Comparison of ENCODE assay signal across 8 mouse cellular contexts in the genomic region with DNA sequence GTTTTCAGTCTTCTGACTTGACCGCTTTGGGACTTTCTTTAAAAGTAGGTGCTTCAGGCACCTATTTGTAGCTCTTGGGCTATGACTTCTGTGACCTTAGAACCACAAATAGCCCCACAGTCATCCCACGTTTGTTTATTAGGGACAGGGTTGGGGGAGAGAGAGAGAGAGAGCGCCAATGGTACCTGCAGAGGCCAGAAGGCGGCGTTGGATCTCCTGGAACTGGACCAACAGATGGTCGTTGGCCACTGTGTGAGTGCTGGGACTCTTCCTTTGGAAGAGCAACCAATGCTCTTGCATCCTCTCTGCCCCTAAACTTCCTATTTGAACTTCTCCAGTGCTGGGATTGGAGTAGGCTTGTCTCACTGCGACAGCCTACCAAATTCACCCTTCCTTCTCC. TPM values are rescaled to one million over a fixed set of nuclear protein-coding genes. Genes with fewer than 3 reads are reported as not detected.
DNase-seq lines count a peak whose midpoint lies in the region; ATAC-seq and TF ChIP-seq lines count a peak whose summit lies in the region.

No protein-coding gene starts in this region.

- 0 out of 2 replicates have a peak, but pooled peaks cover 3% of the 10 kb centered on the region for H3K79me2 ChIP-seq in CH12.LX (replicated peaks; ENCODE audit: control insufficient read depth, extremely low read depth, insufficient read depth, poor library complexity, severe bottlenecking)

- peak overlapping the region; percentile 13; the same call in 1 of the 2 replicates for H3K4me3 ChIP-seq in heart, embryonic 15.5 days
- H3K4me3 ChIP-seq in CH12.LX (replicated peaks in 1 of 3; ENCODE audit: low read depth in 2 of 3, low read length in 2 of 3, poor library complexity in 1 of 3) = no peak overlapping the region
- no peak overlapping the region for H3K4me3 ChIP-seq in embryonic fibroblast, embryonic 13.5 days (ENCODE audit: insufficient read depth, low read length)
- no peak overlapping the region for H3K4me3 ChIP-seq in liver, embryonic 11.5 days (ENCODE audit: low read depth, low read length)

- in situ Hi-C loops in CH12.LX (cut with MboI; ENCODE audit: low pct_ligation_motif_present, low pct_unique_long_range_greater_than_20kb, low sequenced_read_pairs) = loop anchor here (5.0 to 10.0 kb wide), 2 partner anchors 62 to 90 kb away; a partner anchor contains a TSS

- peak overlapping the region; percentile 98 for H3K27ac ChIP-seq in heart, embryonic 15.5 days
- no peak overlapping the region for H3K27ac ChIP-seq in CH12.LX (ENCODE audit: insufficient read depth, low read depth)
- H3K27ac ChIP-seq in embryonic fibroblast, embryonic 13.5 days (ENCODE audit: insufficient read depth, low read length) = peak overlapping the region; percentile 38; the same call in 1 of the 2 replicates
- H3K27ac ChIP-seq in liver, embryonic 11.5 days (ENCODE audit: low read depth, low read length) = peak overlapping the region; percentile 59

- H3K9me3 ChIP-seq in heart, embryonic 15.5 days (replicated peaks) = no peaks in the 10 kb centered on the region
- H3K9me3 ChIP-seq in CH12.LX (replicated peaks; ENCODE audit: low read length) = no peaks in the 10 kb centered on the region
- no peaks in the 10 kb centered on the region for H3K9me3 ChIP-seq in liver, embryonic 11.5 days (ENCODE audit: control insufficient read depth, low read length)

- H3K4me2 ChIP-seq in heart, embryonic 15.5 days = peak overlapping the region; percentile 44
- H3K4me2 ChIP-seq in CH12.LX (ENCODE audit: insufficient read depth, low read depth, poor library complexity, severe bottlenecking) = peak overlapping the region; percentile 35; the same call in 1 of the 2 replicates
- peak overlapping the region; percentile 53 for H3K4me2 ChIP-seq in liver, embryonic 11.5 days

- H3K27me3 ChIP-seq in heart, embryonic 15.5 days = no peaks in the 10 kb centered on the region
- peaks cover 22% of the 10 kb centered on the region for H3K27me3 ChIP-seq in CH12.LX (replicated peaks)
- no peaks in the 10 kb centered on the region for H3K27me3 ChIP-seq in liver, embryonic 11.5 days (replicated peaks; ENCODE audit: control insufficient read depth, insufficient read depth, low read length)

- TF ChIP-seq CTCF in CH12.LX (conservative IDR thresholded peaks at IDR 0.05 in 1 of 2, IDR thresholded peaks at IDR 0.05 in 1 of 2; ENCODE audit: low read depth in 2 of 2, low read length in 2 of 2) = peak in 1 of 2 experiments; percentile 3; a peak in 1 of 4 replicates
- TF ChIP-seq CTCF in embryonic fibroblast, embryonic 13.5 days (IDR thresholded peaks at IDR 0.05; ENCODE audit: borderline replicate concordance, insufficient read depth, low read length) = no peak

- dilution Hi-C loops in CH12.LX (cut with MboI; ENCODE audit: extremely low pct_ligation_motif_present, extremely low pct_unique_long_range_greater_than_20kb, low sequenced_read_pairs) = no loop called here

- TF ChIP-seq RAD21 in CH12.LX (IDR thresholded peaks at IDR 0.05; ENCODE audit: low read depth, low read length) = no peak

- no peaks in the 10 kb centered on the region for H3K36me3 ChIP-seq in heart, embryonic 15.5 days
- no peaks in the 10 kb centered on the region for H3K36me3 ChIP-seq in CH12.LX (replicated peaks in 1 of 2; ENCODE audit: control insufficient read depth in 1 of 2, insufficient read depth in 1 of 2, low read length in 1 of 2)
- no peaks in the 10 kb centered on the region for H3K36me3 ChIP-seq in liver, embryonic 11.5 days (ENCODE audit: control insufficient read depth, insufficient read depth, low read length)

- ATAC-seq in heart, embryonic 15.5 days (replicated peaks; ENCODE audit: insufficient number of reproducible peaks, insufficient read depth, low FRiP score, low read depth) = no peak
- ATAC-seq in liver, embryonic 11.5 days (replicated peaks; ENCODE audit: low FRiP score) = no peak
- no peak for ATAC-seq in inflammation-experienced regulatory T-cells, adult 6 months

- peaks cover 69% of the 10 kb centered on the region for H3K4me1 ChIP-seq in heart, embryonic 15.5 days (replicated peaks)
- peaks cover 15 to 57% of the 10 kb centered on the region in 2 experiments for H3K4me1 ChIP-seq in CH12.LX (ENCODE audit: control insufficient read depth in 1 of 2, insufficient read depth in 2 of 2)
- H3K4me1 ChIP-seq in embryonic fibroblast, embryonic 13.5 days (ENCODE audit: control insufficient read depth, insufficient read depth, low read length) = peaks cover 18% of the 10 kb centered on the region
- H3K4me1 ChIP-seq in liver, embryonic 11.5 days (replicated peaks; ENCODE audit: control insufficient read depth, insufficient read depth, low read length) = peaks cover 62% of the 10 kb centered on the region

- no peak for DNase-seq in heart, adult 11 months
- no peak for DNase-seq in CH12.LX (ENCODE audit: extremely low read depth)
- DNase-seq in liver, embryonic 11.5 days (ENCODE audit: low spot score) = peak; percentile 33
- no peak for DNase-seq in frontal cortex, postnatal 36 days (ENCODE audit: low spot score in 2 of 2)
- no peak for DNase-seq in right cerebral cortex, adult 18-20 months

- TF ChIP-seq EP300 in CH12.LX (IDR thresholded peaks at IDR 0.05; ENCODE audit: low read length) = no peak

- no peak for TF ChIP-seq POLR2A in CH12.LX (IDR thresholded peaks at IDR 0.05; ENCODE audit: low read depth, low read length)
- no peak for TF ChIP-seq POLR2A in embryonic fibroblast, embryonic 13.5 days (IDR thresholded peaks at IDR 0.05; ENCODE audit: low read depth, low read length)

- 0 out of 2 replicates have a peak overlapping the region, but pooled peaks have one; percentile 18 for H3K9ac ChIP-seq in heart, embryonic 15.5 days
- H3K9ac ChIP-seq in CH12.LX (ENCODE audit: insufficient read depth, low read depth) = no peak overlapping the region
- H3K9ac ChIP-seq in liver, embryonic 11.5 days (ENCODE audit: low read depth, low read length) = no peak overlapping the region; the same call in 1 of the 2 replicates

- WGBS in heart, embryonic 15.5 days = 19% methylated on average over 7 of the region's 7 CpGs
- 39% methylated on average over 7 of the region's 7 CpGs for WGBS in liver, embryonic 11.5 days

TF ChIP-seq in CH12.LX, 34 proteins besides CTCF, POLR2A, EP300 and RAD21 (continues in another document):
- TF ChIP-seq JUND (conservative IDR thresholded peaks at IDR 0.05; ENCODE audit: low read depth, low read length) = no peak
- TF ChIP-seq MEF2A (IDR thresholded peaks at IDR 0.05; ENCODE audit: borderline replicate concordance, low read depth, low read length) = no peak
- TF ChIP-seq MAFK (IDR thresholded peaks at IDR 0.05; ENCODE audit: insufficient replicate concordance, low read length) = no peak
- TF ChIP-seq BHLHE40 (IDR thresholded peaks at IDR 0.05; ENCODE audit: low read depth, low read length) = no peak

RNA-seq across cellular contexts. Expression of a gene that starts 8.1 kb away (rescaled TPM):
- 15.5 and 17.2 TPM in 2 replicates for polyA plus RNA-seq in heart, embryonic 15.5 days (2015; fragmentation: Nextera tagmentation; extraction: Ambion mirVana)
- total RNA-seq in CH12.LX (2012; rRNA removed) (27.3 and 30.7 TPM in 2 replicates), CH12.LX (2014; rRNA removed) (25.9 and 26.4 TPM in 2 replicates)
- polyA plus RNA-seq in CH12.LX (2012; ENCODE audit: insufficient read length, low read depth) = 57.1 and 58.1 TPM in 2 replicates
- 77.7 and 83.8 TPM in 2 replicates for polyA plus RNA-seq in embryonic fibroblast, embryonic 13.5 days (2011; ENCODE audit: insufficient read length, low read depth, missing spikeins)
- polyA plus RNA-seq in liver, embryonic 11.5 days (2014; fragmentation: Nextera tagmentation; extraction: Ambion mirVana) = 14.8 and 17.7 TPM in 2 replicates
- 10 to 100 TPM; 16.7 to 26.3 (median 20.4) TPM for polyA plus RNA-seq in inflammation-experienced regulatory T-cells, adult 6 months (2017; shearing (Covaris generic))

RNA-seq across cellular contexts. Expression of a gene that starts 12.1 kb away (rescaled TPM):
- polyA plus RNA-seq in heart, embryonic 15.5 days (2015; fragmentation: Nextera tagmentation; extraction: Ambion mirVana) = 7.0 and 7.5 TPM in 2 replicates
- total RNA-seq in CH12.LX (2012; rRNA removed) = 0.21 and 0.25 TPM in 2 replicates
- 0.17 and 0.39 TPM in 2 replicates for total RNA-seq in CH12.LX (2014; rRNA removed)
- polyA plus RNA-seq in CH12.LX (2012; ENCODE audit: insufficient read length, low read depth) = 0.95 and 1.4 TPM in 2 replicates
- 18.7 and 23.7 TPM in 2 replicates for polyA plus RNA-seq in embryonic fibroblast, embryonic 13.5 days (2011; ENCODE audit: insufficient read length, low read depth, missing spikeins)
- 2.1 and 2.7 TPM in 2 replicates for polyA plus RNA-seq in liver, embryonic 11.5 days (2014; fragmentation: Nextera tagmentation; extraction: Ambion mirVana)
- 1 to 10 TPM; 6.5 to 8.4 (median 7.3) TPM for polyA plus RNA-seq in inflammation-experienced regulatory T-cells, adult 6 months (2017; shearing (Covaris generic))

RNA-seq across cellular contexts. Expression of a gene that starts 17.5 kb away (rescaled TPM):
- 21.3 and 27.6 TPM in 2 replicates for polyA plus RNA-seq in heart, embryonic 15.5 days (2015; fragmentation: Nextera tagmentation; extraction: Ambion mirVana)
- total RNA-seq in CH12.LX (2012; rRNA removed) (16.7 and 18.3 TPM in 2 replicates), CH12.LX (2014; rRNA removed) (14.4 and 14.7 TPM in 2 replicates)
- polyA plus RNA-seq in CH12.LX (2012; ENCODE audit: insufficient read length, low read depth) = 71.7 and 93.0 TPM in 2 replicates
- polyA plus RNA-seq in embryonic fibroblast, embryonic 13.5 days (2011; ENCODE audit: insufficient read length, low read depth, missing spikeins) = 29.7 and 36.7 TPM in 2 replicates
- 34.8 and 35.6 TPM in 2 replicates for polyA plus RNA-seq in liver, embryonic 11.5 days (2014; fragmentation: Nextera tagmentation; extraction: Ambion mirVana)
- polyA plus RNA-seq in inflammation-experienced regulatory T-cells, adult 6 months (2017; shearing (Covaris generic)) = 10 to 100 TPM in 2 of 3 experiments, 1 to 10 TPM in 1; 8.7 to 14.8 (median 11.6) TPM

RNA-seq across cellular contexts. Expression of a gene that starts 46.8 kb away (rescaled TPM):
- polyA plus RNA-seq in heart, embryonic 15.5 days (2015; fragmentation: Nextera tagmentation; extraction: Ambion mirVana) = 34.8 and 39.5 TPM in 2 replicates
- total RNA-seq in CH12.LX (2012; rRNA removed) (2.5 and 3.9 TPM in 2 replicates), CH12.LX (2014; rRNA removed) (0.81 and 1.1 TPM in 2 replicates)
- 3.8 and 4.3 TPM in 2 replicates for polyA plus RNA-seq in CH12.LX (2012; ENCODE audit: insufficient read length, low read depth)
- polyA plus RNA-seq in embryonic fibroblast, embryonic 13.5 days (2011; ENCODE audit: insufficient read length, low read depth, missing spikeins) = 66.0 and 83.9 TPM in 2 replicates
- 26.6 and 31.6 TPM in 2 replicates for polyA plus RNA-seq in liver, embryonic 11.5 days (2014; fragmentation: Nextera tagmentation; extraction: Ambion mirVana)
- 1 to 10 TPM; 1.3 to 6.3 (median 5.2) TPM for polyA plus RNA-seq in inflammation-experienced regulatory T-cells, adult 6 months (2017; shearing (Covaris generic))

RNA-seq across cellular contexts. Expression of a gene that starts 49.4 kb away (rescaled TPM):
- 0.71 and 1.5 TPM in 2 replicates for polyA plus RNA-seq in heart, embryonic 15.5 days (2015; fragmentation: Nextera tagmentation; extraction: Ambion mirVana)
- total RNA-seq in CH12.LX (2012; rRNA removed) = 0.04 and 0.08 TPM in 2 replicates
- 0.11 TPM in 1 of 2 replicates, not detected in the other for total RNA-seq in CH12.LX (2014; rRNA removed)
- 0.25 and 0.29 TPM in 2 replicates for polyA plus RNA-seq in CH12.LX (2012; ENCODE audit: insufficient read length, low read depth)
- polyA plus RNA-seq in embryonic fibroblast, embryonic 13.5 days (2011; ENCODE audit: insufficient read length, low read depth, missing spikeins) = 1.6 and 2.0 TPM in 2 replicates
- 0.39 and 0.55 TPM in 2 replicates for polyA plus RNA-seq in liver, embryonic 11.5 days (2014; fragmentation: Nextera tagmentation; extraction: Ambion mirVana)
- polyA plus RNA-seq in inflammation-experienced regulatory T-cells, adult 6 months (2017; shearing (Covaris generic)) = under 1 TPM in 2 of 3 experiments, not detected in 1; 0.32 to 0.63 TPM
